Mouse (Mus musculus): ENCODE results near the gene Gorasp2.

Gene Gorasp2

DNA sequence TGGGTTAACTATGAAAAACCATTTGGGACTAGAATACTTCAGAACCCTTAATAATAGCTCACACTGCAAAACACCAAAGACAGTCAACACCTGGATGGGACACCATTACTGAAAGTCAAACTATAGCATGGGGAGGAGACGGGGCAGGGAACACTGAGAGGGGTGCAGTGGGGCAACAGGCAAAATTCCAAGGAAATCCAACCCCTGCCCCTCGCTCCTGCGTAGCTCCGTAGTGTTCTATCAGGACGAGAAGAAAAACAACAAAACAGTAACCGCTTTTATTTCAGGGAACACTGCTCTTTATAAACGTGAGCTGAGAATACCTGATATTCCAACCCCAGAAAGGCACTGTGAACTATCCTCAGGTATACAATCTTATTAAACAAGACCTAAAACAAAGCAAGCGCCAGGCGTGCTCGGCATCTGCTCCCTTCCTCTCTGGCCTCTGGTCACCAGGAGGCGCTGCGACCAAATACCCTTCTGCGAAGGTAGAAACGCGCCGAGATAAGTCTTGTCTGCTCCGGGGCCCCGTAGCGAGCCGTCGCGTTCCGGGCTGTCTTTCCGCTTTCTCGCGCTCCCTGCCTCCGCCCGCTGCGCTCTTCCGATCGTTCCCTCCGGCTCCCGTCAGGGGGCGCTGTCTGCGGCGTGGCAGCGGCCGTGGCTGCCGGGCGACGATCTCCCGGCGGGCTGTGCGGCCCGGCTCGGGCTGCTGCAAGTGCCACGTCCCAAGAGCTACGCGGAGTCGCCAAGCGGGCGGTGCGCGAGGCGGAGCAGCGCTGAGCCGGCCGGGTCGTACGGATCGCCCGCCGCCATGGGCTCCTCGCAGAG lies at the start of gene Gorasp2:
Gene Gorasp2 (plus strand): TSS at position 690 of the 828 bp plus-strand sequence.
- DNase-seq (ENCODE audit: low read depth, low spot score) = peak; percentile 97

DNA sequence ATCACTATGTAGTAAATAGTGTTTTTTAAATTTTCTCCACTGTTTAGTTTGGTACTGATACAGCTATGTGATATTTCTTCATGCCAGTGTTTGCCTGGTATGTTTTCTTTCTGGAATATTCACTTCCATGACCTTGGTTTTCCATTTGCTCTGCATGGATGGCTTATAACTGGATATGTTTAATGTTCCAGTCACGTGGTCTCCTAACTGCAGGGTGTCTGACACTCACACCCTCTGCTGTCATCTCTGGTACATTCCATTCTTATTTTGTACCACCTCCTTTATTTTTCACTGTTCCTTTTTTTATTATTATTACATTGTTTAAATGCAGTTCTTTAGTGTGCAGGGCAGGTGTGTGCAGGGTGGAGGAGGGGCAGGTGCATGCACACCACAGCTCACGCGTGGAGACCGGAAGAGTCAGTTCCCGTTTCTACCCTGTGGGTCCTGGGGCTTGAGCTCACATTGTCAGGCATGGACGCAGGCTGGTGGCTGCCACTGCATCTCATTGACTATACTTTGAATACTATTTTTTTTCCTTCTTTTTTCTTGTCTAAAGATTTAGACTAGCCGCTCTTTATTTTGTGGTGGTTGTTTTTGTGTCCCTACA lies 46.5 kb upstream of the Gorasp2 start:
- DNase-seq (ENCODE audit: low read depth, low spot score) = no peak

DNA sequence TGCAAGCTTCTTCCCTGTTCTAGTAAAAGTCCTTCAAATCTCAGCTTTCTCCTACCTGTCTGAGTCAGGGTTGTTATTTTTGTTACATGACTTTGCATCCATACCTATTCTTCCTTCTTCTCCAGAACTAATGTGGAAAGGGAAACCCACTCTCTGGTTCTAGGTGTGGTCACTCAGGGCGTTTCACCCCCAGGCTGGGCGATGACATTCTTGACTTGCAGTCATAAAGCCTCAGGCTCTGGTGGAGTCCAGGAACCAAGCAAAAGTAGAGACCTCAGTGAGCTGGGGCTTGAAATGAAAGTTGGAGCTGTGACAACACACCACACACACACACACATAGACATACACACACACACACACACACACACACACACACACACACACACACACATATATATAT lies 45.3 kb upstream of the Gorasp2 start:
- DNase-seq (ENCODE audit: low read depth, low spot score) = no peak

DNA sequence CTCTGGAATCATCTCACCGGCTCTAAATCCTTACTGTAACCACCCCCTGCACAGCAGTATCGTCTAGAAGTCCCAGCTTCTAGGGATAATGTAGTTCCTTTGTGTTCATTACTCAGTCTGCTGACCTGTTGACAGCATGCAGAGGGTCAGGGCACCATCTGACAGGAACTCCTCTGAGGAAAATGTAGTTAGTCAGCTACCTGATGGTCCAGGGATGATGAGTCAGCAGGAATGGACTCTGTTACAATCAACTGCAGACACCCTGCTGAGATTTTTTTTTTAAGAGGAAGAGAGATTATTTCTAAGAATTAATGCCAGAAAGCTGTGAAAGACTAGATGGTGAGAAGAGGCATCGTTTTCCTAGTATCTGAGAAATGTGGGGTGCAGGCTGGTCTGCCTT lies 44.8 kb upstream of the Gorasp2 start:
- no peak for DNase-seq (ENCODE audit: low read depth, low spot score)

DNA sequence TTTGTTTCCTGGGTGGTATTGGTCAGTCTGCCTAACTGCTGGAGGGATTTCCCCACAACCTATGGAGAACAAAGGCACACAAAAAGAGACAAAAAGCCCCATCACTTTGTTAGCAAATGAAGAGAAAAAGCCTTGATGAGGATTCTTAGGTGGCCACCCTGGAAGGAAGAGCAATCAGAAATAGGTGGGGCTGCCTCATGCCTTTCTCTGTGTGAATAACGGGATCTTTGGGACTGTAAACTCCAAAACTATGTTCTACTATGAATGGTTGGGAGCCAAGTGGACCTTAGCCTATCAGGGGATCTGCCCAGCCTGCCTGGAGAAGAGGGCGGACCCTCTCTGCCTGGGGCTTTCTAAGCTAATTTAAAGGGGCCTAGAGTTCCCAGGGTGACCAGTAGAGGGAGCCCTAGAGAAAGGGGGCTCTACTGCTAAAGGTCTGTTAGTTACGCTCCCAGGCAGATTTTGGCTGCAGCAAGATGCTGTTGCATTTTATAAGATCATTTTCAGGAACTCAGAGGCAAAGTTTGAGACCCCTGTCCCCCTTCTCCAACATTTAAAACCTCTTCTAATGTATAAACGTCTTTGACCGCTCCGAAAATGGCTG lies 42.0 kb upstream of the Gorasp2 start:
- DNase-seq (ENCODE audit: low read depth, low spot score) = peak; percentile 9

DNA sequence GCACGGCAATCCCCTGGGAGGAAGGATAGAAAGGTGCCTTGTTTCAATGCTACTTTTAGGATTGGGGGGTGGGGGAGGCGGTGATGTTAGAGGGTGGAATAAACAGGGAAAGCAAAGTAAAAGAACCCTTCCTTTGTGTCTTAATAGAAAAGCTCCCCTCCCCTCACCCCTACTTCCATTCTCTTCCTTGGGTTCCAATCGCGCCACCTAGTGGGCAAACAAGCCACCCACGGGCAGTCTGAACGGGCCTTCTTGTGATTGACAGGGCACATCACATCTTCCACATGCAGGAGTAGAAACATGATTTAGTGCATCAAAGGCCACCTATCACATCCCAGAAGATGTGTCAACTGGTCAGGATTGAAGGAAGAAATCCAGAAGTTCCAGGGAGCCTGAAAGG lies 41.2 kb upstream of the Gorasp2 start:
- DNase-seq (ENCODE audit: low read depth, low spot score) = peak; percentile 25

DNA sequence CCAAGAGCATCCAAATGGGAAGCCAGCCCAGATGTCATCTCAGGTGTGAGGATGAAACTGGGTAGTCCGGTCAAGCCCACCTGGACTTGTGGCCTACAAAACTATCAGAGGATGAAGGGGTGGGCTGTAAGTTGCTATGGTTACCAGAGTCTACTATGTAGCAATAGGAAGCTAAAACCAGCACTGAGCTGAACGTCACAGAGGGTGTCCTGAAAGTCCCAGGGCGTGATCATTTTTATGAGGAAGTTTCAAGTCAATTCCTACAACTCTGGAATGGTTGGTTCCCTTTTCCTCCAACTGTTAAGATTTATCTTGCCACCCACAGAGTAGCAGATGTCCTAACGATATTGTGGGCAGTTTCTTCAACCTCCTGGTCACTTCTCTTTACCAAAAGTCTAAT lies 39.1 kb upstream of the Gorasp2 start:
- no peak for DNase-seq (ENCODE audit: low read depth, low spot score)

DNA sequence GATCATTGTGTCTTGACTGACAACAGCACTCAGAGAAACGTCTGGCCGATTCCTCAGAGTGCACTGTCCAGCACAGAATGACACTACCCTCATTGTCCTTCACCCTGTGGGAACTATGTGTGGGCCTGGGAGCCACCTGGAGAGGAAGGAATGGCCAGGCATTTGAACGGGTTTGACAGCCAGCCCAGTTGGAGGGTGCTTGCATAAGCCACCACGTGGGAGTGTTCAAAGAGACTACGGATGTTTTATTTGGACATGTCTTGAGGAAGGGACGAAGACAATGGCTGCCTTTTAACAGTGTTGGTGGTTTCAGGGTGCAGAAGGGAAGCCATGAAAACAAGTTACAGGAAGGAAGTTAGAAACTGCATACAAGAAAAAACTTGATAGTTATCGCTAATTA lies 35.6 kb upstream of the Gorasp2 start:
- no peak for DNase-seq (ENCODE audit: low read depth, low spot score)

DNA sequence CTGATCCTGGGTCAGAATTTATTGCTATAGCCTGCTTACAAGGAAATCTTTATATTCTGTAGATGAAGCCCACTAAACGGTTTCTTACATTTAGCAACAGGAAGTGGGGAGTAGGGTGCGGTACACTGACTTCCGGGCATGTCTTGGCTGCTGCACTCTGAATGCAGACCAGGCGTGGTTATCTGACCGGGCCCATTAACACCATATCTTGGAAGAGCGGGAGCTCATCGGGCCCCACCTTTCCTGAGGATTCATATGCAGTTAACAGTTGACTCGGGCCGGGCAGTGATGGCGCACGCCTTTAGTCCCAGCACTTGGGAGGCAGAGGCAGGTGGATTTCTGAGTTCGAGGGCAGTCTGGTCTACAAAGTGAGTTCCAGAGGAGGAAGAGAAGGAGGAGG lies 33.0 kb upstream of the Gorasp2 start:
- DNase-seq (ENCODE audit: low read depth, low spot score) = no peak

DNA sequence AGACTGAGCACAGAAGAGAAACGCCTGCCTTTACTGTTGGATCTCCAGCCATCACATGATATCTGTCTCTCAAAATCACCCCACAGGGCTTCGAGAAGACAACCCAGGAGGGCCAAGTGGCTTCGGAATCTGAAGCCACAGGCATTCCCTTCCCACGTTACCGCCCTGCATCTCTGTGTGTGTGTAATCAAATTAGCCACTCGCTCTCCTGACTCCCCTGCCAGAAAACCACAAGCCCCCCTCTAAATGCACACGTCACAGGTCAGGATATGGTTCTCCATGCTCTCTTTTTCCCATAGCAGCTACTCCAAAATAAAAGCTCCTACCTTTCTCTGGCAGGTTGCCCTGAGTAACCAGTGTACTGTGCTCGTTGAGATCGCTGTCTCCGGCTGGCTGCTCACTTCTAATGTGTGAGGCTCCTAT lies 32.0 kb upstream of the Gorasp2 start:
- no peak for DNase-seq (ENCODE audit: low read depth, low spot score)

DNA sequence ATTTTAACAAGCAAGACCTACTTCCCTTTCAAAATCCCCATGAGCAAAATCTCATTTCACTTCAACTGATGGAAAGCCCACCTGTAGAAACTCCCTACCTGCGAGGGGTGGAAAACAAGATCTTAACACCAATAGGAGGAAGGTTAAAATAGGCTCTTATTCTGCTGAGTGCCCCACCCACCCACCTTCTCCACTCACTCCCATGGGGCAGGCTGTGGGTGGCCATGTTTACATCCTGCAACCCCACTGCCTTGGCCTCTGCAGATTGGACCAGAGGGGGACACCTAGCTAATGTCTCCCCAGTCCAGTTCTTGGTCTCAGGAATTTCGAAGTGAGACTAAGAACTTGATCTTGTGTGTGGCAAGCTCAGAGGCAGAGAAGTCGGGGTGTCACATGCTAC lies 31.5 kb upstream of the Gorasp2 start:
- no peak for DNase-seq (ENCODE audit: low read depth, low spot score)

DNA sequence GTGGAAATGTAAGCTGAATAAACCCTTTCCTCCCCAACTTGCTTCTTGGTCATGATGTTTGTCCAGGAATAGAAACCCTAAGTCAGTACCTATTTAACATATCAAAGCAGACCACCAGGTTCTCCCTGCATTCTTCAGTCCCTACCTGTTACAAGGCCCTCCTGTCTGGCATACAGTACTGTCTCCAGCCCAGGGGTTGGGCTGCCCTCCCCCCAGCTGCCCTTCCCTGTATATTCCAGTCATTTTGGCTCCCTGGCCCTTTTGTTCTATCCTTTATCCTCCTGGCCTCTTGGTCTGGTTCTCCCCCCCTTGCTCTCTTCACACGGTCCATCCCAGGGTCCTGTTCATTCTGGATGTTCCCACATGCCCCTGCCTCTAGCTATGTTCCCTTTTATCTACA lies 30.1 kb upstream of the Gorasp2 start:
- no peak for DNase-seq (ENCODE audit: low read depth, low spot score)

DNA sequence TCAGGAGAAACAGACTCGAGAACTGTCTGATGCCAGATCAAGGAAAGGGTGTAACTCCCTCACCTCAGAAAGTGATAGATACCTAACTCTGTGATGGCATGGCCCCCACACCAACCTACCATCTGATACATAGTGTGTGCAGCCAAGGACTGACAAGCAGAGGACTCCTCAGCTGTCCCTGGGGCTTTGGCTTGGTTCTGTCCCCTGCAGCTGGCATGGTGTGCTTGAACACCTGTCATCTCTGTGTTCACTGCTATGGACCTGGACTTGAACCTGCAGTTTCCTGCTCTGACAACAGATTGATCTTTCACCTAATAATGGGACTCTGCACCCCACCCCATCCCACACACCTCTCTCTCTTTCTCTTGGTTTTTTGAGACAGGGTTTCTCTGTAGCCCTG lies 29.0 kb upstream of the Gorasp2 start:
- no peak for DNase-seq (ENCODE audit: low read depth, low spot score)

DNA sequence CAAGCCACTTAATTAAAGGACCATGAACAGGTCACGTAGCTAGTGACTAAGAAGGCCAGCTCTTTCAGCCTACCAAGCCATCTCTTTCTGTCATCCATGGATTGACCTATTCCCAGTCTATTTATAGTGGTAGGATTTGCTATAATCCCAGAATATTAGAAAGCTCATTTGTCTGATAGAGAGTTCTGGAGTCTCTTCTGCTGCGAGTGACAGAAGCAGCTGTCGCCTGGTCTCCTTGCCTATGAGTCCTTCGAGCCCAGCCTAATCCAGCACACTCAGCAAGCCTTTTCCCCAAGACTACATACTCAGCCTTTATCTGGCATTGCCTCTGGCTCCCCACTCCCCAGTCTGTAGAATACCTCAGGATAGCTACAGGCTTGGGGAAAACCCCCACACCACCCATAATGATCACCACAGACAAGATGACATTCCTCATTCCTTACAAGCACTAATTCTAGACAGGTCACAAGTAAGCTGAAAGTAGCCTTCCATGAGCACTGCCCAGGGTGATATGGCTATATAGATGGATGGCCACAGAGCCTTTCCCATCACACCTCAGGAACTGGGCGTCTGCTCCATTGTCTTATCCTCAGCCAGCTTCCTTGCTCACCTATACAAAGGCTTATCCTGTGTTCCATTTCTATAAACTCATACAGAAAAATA lies 27.2 kb upstream of the Gorasp2 start:
- DNase-seq (ENCODE audit: low read depth, low spot score) = no peak

DNA sequence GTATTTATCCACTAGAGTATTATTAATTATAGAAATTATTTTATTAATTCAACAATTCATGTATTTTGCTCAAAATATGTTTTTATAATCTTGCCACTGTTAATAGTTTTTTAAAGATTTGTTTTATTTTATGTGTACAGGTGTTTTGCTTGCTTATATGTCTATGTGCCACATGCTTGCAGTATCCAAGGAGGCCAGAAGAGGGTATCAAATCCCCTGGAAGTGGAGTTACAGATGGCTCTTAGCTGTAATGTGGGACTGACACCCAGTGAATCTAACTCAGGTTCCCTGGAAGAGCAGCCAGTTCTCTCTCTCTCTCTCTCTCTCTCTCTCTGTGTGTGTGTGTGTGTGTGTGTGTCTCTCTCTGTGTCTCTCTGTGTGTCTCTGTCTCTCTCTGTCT lies 20.4 kb upstream of the Gorasp2 start:
- DNase-seq (ENCODE audit: low read depth, low spot score) = no peak

DNA sequence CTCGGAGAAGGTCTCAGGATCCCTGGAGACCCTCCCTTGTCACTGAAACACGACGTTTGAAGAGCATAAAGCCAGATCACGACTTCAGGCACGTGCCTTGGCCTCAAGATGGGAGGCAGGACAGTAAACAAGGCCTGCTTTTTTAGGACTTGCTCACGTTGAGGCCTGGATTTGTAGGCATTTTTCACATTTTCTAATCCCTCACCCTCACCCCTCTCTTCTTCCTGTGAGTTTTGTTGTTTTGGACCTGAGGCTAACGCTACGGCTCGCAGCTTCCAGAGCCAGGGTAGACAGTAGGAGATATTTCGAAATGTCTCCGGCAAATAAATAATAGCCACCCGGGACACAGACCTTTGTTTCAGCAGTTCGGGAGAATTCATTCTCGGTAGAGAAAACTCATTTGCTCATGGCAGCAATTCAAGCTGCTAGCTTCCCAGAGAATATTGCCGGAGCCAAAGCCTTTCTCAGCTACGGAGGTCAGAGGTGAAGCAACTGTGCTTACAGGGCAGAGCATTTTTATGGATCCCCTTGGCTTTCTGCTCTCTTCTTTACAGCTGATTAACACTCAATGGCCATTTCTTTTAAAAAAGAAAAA lies 18.3 kb upstream of the Gorasp2 start:
- DNase-seq (ENCODE audit: low read depth, low spot score) = no peak

DNA sequence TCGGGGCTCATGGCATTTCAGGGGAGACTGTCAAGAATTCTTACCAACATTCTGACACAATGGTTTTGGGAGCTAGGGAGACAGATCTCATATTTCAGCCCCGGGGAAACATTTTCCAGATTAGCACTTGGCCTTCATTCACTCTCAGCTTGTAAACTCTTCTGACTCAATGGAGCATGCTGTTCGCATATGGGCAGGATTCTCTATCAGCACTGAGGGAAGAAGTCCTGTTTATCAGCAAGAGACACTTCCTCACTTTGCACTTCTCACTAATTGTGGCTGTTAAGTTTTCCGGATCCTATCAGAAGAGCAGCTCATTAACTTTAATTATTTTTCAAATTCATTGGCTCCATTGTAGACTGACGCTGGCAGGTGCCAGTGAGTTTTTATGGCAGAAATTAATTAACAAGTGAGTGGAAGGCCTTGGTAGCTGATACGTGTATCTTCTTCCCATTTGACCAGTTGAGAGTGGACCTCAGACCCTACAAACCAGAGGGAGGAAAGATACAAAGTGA lies 16.1 kb upstream of the Gorasp2 start:
- no peak for DNase-seq (ENCODE audit: low read depth, low spot score)

DNA sequence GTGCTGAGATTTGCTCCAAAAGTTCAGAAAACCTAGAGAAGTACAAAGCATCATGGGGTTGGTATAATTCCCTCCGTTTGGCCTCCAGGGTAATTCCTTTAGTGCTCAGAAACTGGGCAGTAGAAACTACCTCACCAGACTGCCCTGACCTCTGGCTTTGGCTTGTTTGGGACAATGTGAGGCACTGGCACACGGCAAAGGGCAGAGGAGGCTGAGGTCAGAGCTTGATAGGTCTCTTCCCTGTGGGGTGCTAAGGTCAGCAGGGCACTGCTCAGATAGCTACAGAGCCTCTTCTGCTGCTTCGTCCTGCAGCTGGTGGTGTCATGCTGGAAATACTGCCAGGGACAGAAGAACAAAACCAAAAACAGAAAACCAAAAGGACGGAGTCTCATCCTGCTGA lies 13.7 kb upstream of the Gorasp2 start:
- no peak for DNase-seq (ENCODE audit: low read depth, low spot score)

DNA sequence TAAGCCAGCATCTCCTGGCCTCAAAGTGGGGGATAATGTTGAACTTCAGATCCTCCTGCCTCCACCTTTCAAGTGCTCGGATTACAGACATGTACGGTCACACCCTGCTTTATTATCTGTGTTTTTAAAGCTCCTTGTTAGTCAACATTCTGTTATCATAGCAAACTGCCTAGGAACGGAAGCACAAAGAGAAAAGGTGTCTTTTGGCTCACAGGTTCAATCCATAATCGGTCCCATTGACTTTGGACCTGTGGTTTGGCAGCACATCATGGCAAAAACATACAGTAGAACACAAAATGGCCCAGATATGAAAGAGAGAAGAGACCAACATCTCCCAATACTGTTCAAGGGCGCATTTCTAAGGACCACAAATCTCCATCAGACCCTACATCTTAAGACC lies 13.1 kb upstream of the Gorasp2 start:
- no peak for DNase-seq (ENCODE audit: low read depth, low spot score)

DNA sequence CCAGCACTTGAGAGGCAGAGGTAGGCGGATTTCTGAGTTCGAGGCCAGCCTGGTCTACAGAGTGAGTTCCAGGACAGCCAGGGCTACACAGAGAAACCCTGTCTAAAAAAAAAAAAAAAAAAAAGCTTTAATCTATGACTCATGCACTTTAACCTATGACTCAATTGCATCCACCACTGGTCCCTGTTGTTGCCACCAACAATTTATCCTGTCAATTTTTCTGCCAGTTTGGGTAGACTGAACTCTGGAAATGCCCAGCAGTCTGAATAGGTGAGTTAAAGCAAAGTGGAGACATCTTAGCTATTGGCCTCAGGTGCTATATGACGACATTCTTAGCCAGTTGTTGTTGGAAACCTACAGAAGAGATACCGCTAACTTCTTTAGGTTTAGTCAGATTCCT lies 11.9 kb upstream of the Gorasp2 start:
- DNase-seq (ENCODE audit: low read depth, low spot score) = no peak

DNA sequence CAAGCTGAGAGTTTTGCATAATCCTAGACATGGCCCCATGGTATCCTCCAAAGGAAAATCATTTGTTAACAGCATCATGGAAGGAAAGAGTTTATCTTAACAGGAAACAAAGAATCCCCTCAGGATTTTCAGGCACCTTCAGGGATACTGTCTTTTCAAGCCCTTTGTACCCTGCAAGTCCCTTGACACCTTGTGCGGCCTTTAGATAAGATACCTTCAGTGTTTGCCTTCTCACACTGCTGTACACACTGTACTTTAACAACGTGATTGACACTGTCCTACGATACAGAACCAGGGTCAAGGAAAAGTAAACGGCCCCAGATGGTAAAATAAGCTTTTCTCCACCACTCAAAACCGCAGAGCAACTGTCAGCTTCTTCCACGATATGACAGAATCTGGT lies 9.6 kb upstream of the Gorasp2 start:
- DNase-seq (ENCODE audit: low read depth, low spot score) = no peak

DNA sequence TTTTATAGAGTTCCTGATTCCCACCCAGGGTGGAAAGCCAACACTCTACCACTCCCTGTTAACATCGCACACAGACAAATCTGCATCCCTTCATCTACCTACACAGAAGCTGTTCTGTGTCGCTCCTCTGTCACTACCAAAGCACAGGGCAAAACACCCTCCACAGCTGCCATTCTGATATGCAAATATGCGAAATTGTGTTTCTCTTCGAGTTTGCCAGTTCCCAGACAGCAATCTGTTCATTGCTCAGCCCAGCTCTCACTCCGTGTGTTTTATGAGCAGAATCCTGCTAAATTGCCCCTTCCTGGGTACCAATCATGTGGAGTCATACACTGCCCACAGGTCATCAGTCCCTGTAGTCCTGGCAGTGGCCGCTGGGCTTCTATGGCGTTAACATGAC lies 4.3 kb upstream of the Gorasp2 start:
- DNase-seq (ENCODE audit: low read depth, low spot score) = no peak

Data from CD4-positive helper T cell, adult 2 months (primary cell).